Mouse (Mus musculus) lung, adult 2 months (tissue): Measurements from ENCODE around the gene Olfr469.

Experiments used
- CTCF ChIP-seq: fragments of 200-500 bp; IDR thresholded peaks from 2 replicates; pipeline ENCODE4 v1.5.1; 2011; ENCODE audit warnings: mild to moderate bottlenecking, low read length, control low read depth; ENCODE audit not compliant: insufficient read depth
- POLR2A ChIP-seq: fragments of 200-500 bp; IDR thresholded peaks from 2 replicates; pipeline ENCODE4 v1.6.1; 2011; ENCODE audit warnings: low read depth, mild to moderate bottlenecking, control low read depth, low read length, borderline replicate concordance; ENCODE audit errors: extremely low read depth

GRCm38 (mm10) chr7:107778216-107778615 lies 47.1 kb downstream of the Olfr469 start:
- TF ChIP-seq CTCF = no peak
- no peak for TF ChIP-seq POLR2A
